Comparison of ENCODE assay signal across 11 mouse cellular contexts in the genomic region with DNA sequence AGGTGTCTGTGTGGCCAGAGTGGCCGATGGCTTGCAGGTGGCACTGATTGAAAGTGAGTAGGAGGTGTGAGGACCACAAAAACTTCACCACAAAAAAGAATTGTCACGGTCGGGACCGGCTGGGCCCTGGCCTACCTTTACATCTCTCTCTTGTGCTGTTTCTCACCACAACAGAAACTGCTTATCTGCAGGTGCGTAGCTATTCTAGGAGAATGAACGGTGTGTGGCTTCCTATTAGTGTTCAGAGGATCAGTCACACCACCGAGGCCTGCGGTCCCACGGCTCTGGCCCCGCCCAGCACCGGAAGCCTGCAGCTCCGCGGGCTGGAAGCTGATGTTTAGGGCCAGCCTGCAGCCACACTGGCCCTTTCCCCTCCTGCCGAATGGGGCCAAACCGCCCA. TPM values are rescaled to one million over a fixed set of nuclear protein-coding genes. Genes with fewer than 3 reads are reported as not detected.
DNase-seq lines count a peak whose midpoint lies in the region; ATAC-seq lines count a peak whose summit lies in the region.
"Had no signal": no experiment of that assay in that cellular context is flagged by ENCODE, and none has a peak within 500 bp of the region (broad histone marks: within the 10 kb centered on the region; RNA-seq: fewer than 3 reads in every experiment).

No protein-coding gene starts in this region.

- intact Hi-C loops in heart, postnatal 36 days (cut with DNase I), result no loop called here

- H3K4me3 ChIP-seq in heart, embryonic 16.5 days (ENCODE audit: low read length), result no peak overlapping the region
- no peak overlapping the region for H3K4me3 ChIP-seq in heart, embryonic 11.5 days (ENCODE audit: low read depth, low read length)
- H3K4me3 ChIP-seq in megakaryocyte, embryonic 14.5 days (replicated peaks), result peak overlapping the region; percentile 66
- H3K4me3 ChIP-seq: layer of hippocampus, adult 2 months had no signal

- no peaks in the 10 kb centered on the region; the same call in 1 of the 2 replicates for H3K4me1 ChIP-seq in heart, embryonic 16.5 days (ENCODE audit: control insufficient read depth, insufficient read depth, low read length)
- H3K4me1 ChIP-seq in heart, embryonic 11.5 days (ENCODE audit: control insufficient read depth, insufficient read depth, low read length), result no peaks in the 10 kb centered on the region
- peaks cover 25% of the 10 kb centered on the region for H3K4me1 ChIP-seq in megakaryocyte, embryonic 14.5 days

- DNase-seq in heart, postnatal 36 days, result peak; percentile 23 to 39
- DNase-seq in thymus, postnatal 25 days, result peak; percentile 82
- no peak for DNase-seq in urinary bladder, postnatal 14 days (ENCODE audit: low spot score)
- DNase-seq in frontal cortex, postnatal 14 days (ENCODE audit: low spot score in 2 of 2), result no peak
- DNase-seq in kidney, postnatal 25 days, result no peak

- ATAC-seq in heart, embryonic 16.5 days (replicated peaks; ENCODE audit: extremely low read depth, insufficient read depth, low FRiP score), result 0 out of 2 replicates have a peak, but pooled peaks have one; percentile 32
- no peak for ATAC-seq in heart, embryonic 11.5 days (replicated peaks; ENCODE audit: insufficient number of reproducible peaks, low FRiP score, low TSS enrichment)

- WGBS in heart, embryonic 16.5 days, result 41% methylated on average over 15 of the region's 15 CpGs
- WGBS in heart, embryonic 11.5 days (ENCODE audit: insufficient replicate concordance), result 48% methylated on average over 15 of the region's 15 CpGs

- H3K9me3 ChIP-seq in heart, embryonic 16.5 days (replicated peaks; ENCODE audit: control insufficient read depth, low read length), result no peaks in the 10 kb centered on the region
- H3K9me3 ChIP-seq in heart, embryonic 11.5 days (replicated peaks; ENCODE audit: control insufficient read depth, low read length), result no peaks in the 10 kb centered on the region
- 0 out of 2 replicates have a peak, but pooled peaks cover 5% of the 10 kb centered on the region for H3K9me3 ChIP-seq in megakaryocyte, embryonic 14.5 days

- no peaks in the 10 kb centered on the region for H3K27me3 ChIP-seq in heart, embryonic 16.5 days (ENCODE audit: control insufficient read depth, insufficient read depth, low read length)
- 0 out of 2 replicates have a peak, but pooled peaks cover 3% of the 10 kb centered on the region for H3K27me3 ChIP-seq in heart, embryonic 11.5 days (ENCODE audit: control insufficient read depth, insufficient read depth, low read length)
- peaks cover 20% of the 10 kb centered on the region for H3K27me3 ChIP-seq in megakaryocyte, embryonic 14.5 days (replicated peaks)

- peak overlapping the region; percentile 24 for H3K4me2 ChIP-seq in heart, embryonic 16.5 days (ENCODE audit: low read depth, low read length)
- H3K4me2 ChIP-seq in heart, embryonic 11.5 days, result no peak overlapping the region

- no peaks in the 10 kb centered on the region for H3K36me3 ChIP-seq in heart, embryonic 16.5 days (ENCODE audit: control insufficient read depth, insufficient read depth)
- no peaks in the 10 kb centered on the region for H3K36me3 ChIP-seq in heart, embryonic 11.5 days (ENCODE audit: control insufficient read depth, insufficient read depth, low read length)
- no peaks in the 10 kb centered on the region for H3K36me3 ChIP-seq in megakaryocyte, embryonic 14.5 days (replicated peaks; ENCODE audit: low read length)

- peak overlapping the region; percentile 24; the same call in 1 of the 2 replicates for H3K27ac ChIP-seq in heart, embryonic 16.5 days (ENCODE audit: low read length)
- H3K27ac ChIP-seq in heart, embryonic 11.5 days (ENCODE audit: low read depth, low read length), result no peak overlapping the region
- H3K27ac ChIP-seq: layer of hippocampus, adult 2 months had no signal

- no peak overlapping the region; the same call in 1 of the 2 replicates for H3K9ac ChIP-seq in heart, embryonic 16.5 days (ENCODE audit: low read length)
- no peak overlapping the region for H3K9ac ChIP-seq in heart, embryonic 11.5 days (ENCODE audit: low read depth, low read length)

RNA-seq across cellular contexts. Expression of gene Treh, which starts 27.1 kb away (rescaled TPM):
- polyA plus RNA-seq in heart, embryonic 16.5 days (2015; fragmentation: Nextera tagmentation; extraction: Ambion mirVana), result 0.07 TPM in 1 of 2 replicates, not detected in the other
- polyA plus RNA-seq in heart, embryonic 11.5 days (2014; fragmentation: Nextera tagmentation; extraction: Ambion mirVana), result not detected in 2 replicates
- total RNA-seq in heart, postnatal 36 days (2021), result not detected
- not detected in 2 replicates for polyA plus RNA-seq in megakaryocyte, embryonic 14.5 days (2012; ENCODE audit: insufficient read depth, low replicate concordance)
- total RNA-seq: gastrocnemius, postnatal 25 days had no signal
- polyA plus RNA-seq: stomach, embryonic 16.5 days had no signal

RNA-seq across cellular contexts. Expression of gene Ddx6, which starts 41.2 kb away (rescaled TPM):
- 9.2 and 10.5 TPM in 2 replicates for polyA plus RNA-seq in heart, embryonic 16.5 days (2015; fragmentation: Nextera tagmentation; extraction: Ambion mirVana)
- 7.7 and 15.0 TPM in 2 replicates for polyA plus RNA-seq in heart, embryonic 11.5 days (2014; fragmentation: Nextera tagmentation; extraction: Ambion mirVana)
- total RNA-seq in heart, postnatal 36 days (2021), result 10 to 100 TPM; 82.0 to 85.0 TPM
- 4.1 and 10.8 TPM in 2 replicates for polyA plus RNA-seq in megakaryocyte, embryonic 14.5 days (2012; ENCODE audit: insufficient read depth, low replicate concordance)

Comparison
In these comparisons a context has a peak if more than half of its experiments do, and no peak if none do; other contexts are left out.
1. DNase-seq: peak in heart, postnatal 36 days (2 of 2) and thymus, postnatal 25 days (single experiment); none in urinary bladder, postnatal 14 days (single experiment), frontal cortex, postnatal 14 days (0 of 2) and kidney, postnatal 25 days (0 of 2).